Mouse (Mus musculus) hindbrain, embryonic 12.5 days (tissue): Measurements from ENCODE around the gene Psen2. TPM values are rescaled to one million over a fixed set of nuclear protein-coding genes. Genes with fewer than 3 reads are reported as not detected.

Source experiments
- ATAC-seq: fragments of 200-750 bp; cut with Nextera tagmentation; 2 replicates; pipeline ENCODE4 v1.8.0; 2017; ENCODE audit warnings: moderate TSS enrichment; ENCODE audit not compliant: low FRiP score
- H3K27ac ChIP-seq: fragments of 300-500 bp; sonication (generic); 2 replicates; pipeline ENCODE4 v1.5.1; 2016; ENCODE audit warnings: mild to moderate bottlenecking
- H3K27me3 ChIP-seq: fragments of 300-500 bp; sonication (generic); 2 replicates; pipeline ENCODE4 v1.6.1; 2016; ENCODE audit warnings: mild to moderate bottlenecking
- H3K36me3 ChIP-seq: fragments of 300-500 bp; sonication (generic); 2 replicates; pipeline ENCODE4 v1.6.1; 2016; ENCODE audit warnings: mild to moderate bottlenecking
- H3K4me1 ChIP-seq: fragments of 300-500 bp; sonication (generic); 2 replicates; pipeline ENCODE4 v1.6.1; 2016
- H3K4me2 ChIP-seq: fragments of 300-500 bp; sonication (generic); replicated peaks from 2 replicates; pipeline ENCODE4 v1.6.1; 2016; ENCODE audit warnings: mild to moderate bottlenecking
- H3K4me3 ChIP-seq: fragments of 300-500 bp; sonication (generic); 2 replicates; pipeline ENCODE4 v1.5.1; 2016; ENCODE audit warnings: mild to moderate bottlenecking
- H3K9ac ChIP-seq: fragments of 300-500 bp; sonication (generic); 2 replicates; pipeline ENCODE4 v1.6.1; 2016; ENCODE audit warnings: mild to moderate bottlenecking, moderate library complexity
- H3K9me3 ChIP-seq: fragments of 300-500 bp; sonication (generic); replicated peaks from 2 replicates; pipeline ENCODE4 v1.6.1; 2016; ENCODE audit warnings: mild to moderate bottlenecking
- WGBS: fragments of 180-500 bp; shearing (Covaris S2); methylation state at CpG from one replicate; pipeline ENCODE4 v1.1.7; 2016; 5-methylcytosine and 5-hydroxymethylcytosine counted together
- polyA plus RNA-seq: library from polyadenylated mRNA; unstranded; fragments of >200 nt; fragmentation: Nextera tagmentation; extraction: Ambion mirVana; gene quantifications from 2 replicates; pipeline ENCODE4 v1.2.1, GENCODE M21; 2016

The Psen2 gene
- polyA plus RNA-seq, 1 experiment from 2014 or later, result 10.3 TPM

DNA sequence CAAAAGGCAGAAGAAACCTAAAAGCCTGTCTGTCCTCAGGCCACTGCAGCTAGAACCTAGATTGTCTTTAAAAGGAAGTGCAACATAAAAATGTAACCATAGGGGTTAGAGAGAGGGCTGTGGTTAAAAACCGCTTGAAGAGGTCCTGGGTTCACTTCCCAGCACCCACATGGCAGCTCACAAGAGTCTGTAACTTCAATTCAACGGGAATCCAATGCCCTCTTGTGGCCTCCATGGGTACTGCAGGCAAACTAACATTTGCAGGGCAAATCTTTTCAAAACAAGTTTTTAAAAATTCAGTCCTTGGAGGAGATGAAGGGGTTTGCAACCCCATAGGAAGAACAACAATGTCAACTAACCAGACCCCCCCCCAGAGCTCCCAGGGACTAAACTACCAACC lies 32.7 kb downstream of the Psen2 start:
- H3K4me2 ChIP-seq, result no peak overlapping the region
- no peak overlapping the region for H3K27ac ChIP-seq
- H3K4me1 ChIP-seq, result peaks cover 3% of the 10 kb centered on the region; the same call in 1 of the 2 replicates
- H3K27me3 ChIP-seq, result no peaks in the 10 kb centered on the region
- no peak for ATAC-seq
- H3K4me3 ChIP-seq, result no peak overlapping the region
- H3K36me3 ChIP-seq, result no peaks in the 10 kb centered on the region
- no peak overlapping the region for H3K9ac ChIP-seq
- H3K9me3 ChIP-seq, result peaks cover 5% of the 10 kb centered on the region; the same call in 1 of the 2 replicates
- 31% methylated on average over 2 of the region's 2 CpGs for WGBS

DNA sequence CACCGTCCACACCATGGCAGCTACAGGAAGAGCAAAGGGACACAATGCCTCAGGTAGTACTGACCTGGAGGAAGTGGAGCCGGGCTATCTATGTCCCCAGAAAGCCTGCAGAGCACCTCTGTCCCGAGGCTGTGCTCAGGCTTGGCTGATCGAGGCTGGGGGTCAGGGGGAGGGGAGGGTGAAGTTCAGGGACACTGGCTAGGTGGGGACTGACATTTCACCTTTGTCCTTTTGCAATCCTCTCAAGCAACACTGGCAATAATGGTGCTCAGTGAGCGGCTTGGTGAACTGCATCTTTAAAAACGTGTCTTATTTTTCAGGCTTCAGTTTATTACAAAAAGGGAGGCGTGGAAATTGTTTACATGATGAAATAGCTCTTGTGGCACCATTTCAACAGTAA lies 33.3 kb downstream of the Psen2 start:
- Histone ChIP-seq H3K4me1 (peaks cover 6% of the 10 kb centered on the region), H3K4me2 (no peak overlapping the region), H3K36me3 (no peaks in the 10 kb centered on the region), H3K9ac (no peak overlapping the region), H3K27ac (no peak overlapping the region), H3K27me3 (no peaks in the 10 kb centered on the region), H3K4me3 (no peak overlapping the region), H3K9me3 (peaks cover 5% of the 10 kb centered on the region; the same call in 1 of the 2 replicates)
- no peak for ATAC-seq
- 88% methylated on average over 7 of the region's 7 CpGs for WGBS

DNA sequence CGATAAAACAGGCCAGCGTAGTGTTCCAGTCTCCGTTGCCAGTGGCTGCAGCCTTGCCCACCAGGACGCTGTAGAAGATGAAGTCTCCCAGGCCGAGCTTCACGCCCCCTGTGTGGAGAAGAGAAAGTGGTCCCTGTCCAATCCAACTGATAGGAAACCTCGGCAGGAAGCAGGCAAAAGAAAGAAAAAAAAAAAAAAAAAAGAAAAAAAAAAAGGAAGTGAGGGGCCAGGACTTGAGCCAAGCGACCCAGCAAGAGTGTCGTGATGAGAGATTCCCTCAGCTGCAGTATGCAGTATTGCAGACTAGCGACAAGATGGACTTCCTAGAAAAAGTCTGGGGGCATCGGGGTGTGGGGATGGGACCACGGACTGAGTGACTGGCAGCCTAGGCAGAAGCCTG lies 34.4 kb downstream of the Psen2 start:
- Histone ChIP-seq H3K27me3 (no peaks in the 10 kb centered on the region), H3K9me3 (peaks cover 5% of the 10 kb centered on the region; the same call in 1 of the 2 replicates), H3K9ac (no peak overlapping the region), H3K4me2 (no peak overlapping the region), H3K4me3 (no peak overlapping the region), H3K27ac (no peak overlapping the region), H3K4me1 (peaks cover 6% of the 10 kb centered on the region), H3K36me3 (no peaks in the 10 kb centered on the region)
- no peak for ATAC-seq
- WGBS, result 86% methylated on average over 12 of the region's 12 CpGs

DNA sequence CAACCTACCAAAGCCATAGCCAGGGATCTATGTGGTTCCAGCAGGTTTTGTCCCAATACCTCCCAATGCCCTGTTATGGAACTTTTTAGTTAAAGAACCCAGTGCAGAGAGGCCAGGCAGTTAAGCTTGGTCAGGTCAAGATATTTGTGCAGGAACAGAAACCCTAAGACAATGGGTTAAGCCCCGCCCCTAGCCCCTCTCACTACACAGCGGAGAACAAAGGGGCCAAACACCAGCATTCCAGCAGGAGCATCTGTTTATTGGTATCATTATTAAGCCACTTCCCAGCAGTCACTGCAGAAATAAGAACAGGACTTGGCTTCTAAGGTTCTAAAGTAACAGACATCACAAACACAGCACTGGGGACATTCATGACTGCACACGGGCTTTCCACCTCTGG lies 36.5 kb downstream of the Psen2 start:
- peak overlapping the region; percentile 79; the same call in 1 of the 2 replicates for H3K4me2 ChIP-seq
- H3K9me3 ChIP-seq, result peaks cover 5% of the 10 kb centered on the region; the same call in 1 of the 2 replicates
- H3K36me3 ChIP-seq, result no peaks in the 10 kb centered on the region
- no peaks in the 10 kb centered on the region for H3K27me3 ChIP-seq
- H3K9ac ChIP-seq, result no peak overlapping the region
- 84% methylated on average over 3 of the region's 3 CpGs for WGBS
- ATAC-seq, result no peak
- peaks cover 6% of the 10 kb centered on the region for H3K4me1 ChIP-seq
- no peak overlapping the region for H3K27ac ChIP-seq
- no peak overlapping the region for H3K4me3 ChIP-seq

DNA sequence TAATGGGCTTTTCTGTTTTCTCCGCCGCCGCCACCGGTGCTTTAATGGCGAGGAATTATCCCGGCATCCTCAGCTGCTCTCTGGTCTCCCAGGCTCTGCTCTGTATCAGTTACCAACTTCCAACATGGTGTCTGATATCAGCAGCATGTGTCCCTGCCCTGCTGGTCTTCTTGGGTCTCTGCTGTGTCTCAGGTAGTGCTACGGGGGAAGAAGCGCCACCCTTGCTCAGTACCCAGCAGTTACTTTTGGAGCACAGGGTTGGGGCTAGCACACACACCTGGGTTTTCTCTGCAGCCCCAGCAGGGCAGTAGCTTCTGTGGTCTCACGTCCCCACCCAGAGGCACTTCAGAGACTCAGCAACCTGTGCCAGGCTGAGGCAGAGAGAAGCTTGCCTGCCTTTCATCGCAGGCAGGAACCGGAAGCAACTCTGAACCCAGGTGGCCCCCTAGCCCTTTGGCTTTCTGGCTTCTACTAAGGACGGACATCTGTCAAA lies 37.0 kb downstream of the Psen2 start:
- peak overlapping the region; percentile 40; the same call in 1 of the 2 replicates for H3K27ac ChIP-seq
- 15% methylated on average over 12 of the region's 12 CpGs for WGBS

DNA sequence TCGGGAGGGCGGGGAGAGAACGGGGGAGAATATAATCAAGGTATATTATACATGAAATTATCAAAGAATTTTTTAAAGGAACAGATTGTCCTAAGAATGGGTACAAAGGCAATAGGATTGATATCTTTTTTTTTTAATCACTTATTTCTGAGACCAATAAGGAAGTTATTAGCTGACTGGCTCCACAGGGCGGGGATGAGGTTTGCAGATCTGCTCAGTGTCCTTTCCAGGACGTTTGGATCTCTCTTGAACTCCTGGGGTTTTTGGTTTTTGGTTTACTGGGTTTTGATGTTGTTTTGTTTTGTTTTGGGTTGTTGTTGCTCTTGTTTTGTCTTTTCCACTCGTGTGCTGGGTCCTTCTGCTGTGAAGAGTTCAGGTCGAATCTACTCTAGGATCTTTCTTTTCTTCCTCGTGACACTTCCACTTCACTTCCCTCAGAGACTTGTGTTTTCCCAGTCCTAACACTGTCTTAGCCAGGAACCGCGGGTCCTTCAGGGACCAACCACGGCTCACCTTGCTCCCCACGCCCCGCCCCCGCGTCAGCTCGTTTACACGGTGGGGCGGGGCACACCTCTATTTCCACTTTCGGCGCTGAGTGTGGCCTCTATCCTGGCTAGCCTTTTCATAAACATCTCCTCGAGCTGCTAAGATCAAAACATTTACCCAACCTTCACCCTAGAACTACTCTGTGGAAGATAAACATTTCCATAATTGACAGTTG lies 37.6 kb downstream of the Psen2 start:
- Histone ChIP-seq H3K4me3 (peak overlapping the region; percentile 41), H3K9me3 (peaks cover 4% of the 10 kb centered on the region; the same call in 1 of the 2 replicates), H3K4me1 (peaks cover 6% of the 10 kb centered on the region), H3K36me3 (no peaks in the 10 kb centered on the region), H3K27me3 (no peaks in the 10 kb centered on the region), H3K4me2 (peak overlapping the region; percentile 79), H3K27ac (peak overlapping the region; percentile 40; the same call in 1 of the 2 replicates), H3K9ac (peak overlapping the region; percentile 52)
- 16% methylated on average over 21 of the region's 21 CpGs for WGBS
- peak; percentile 79 for ATAC-seq

More for the DNA sequence above, 37.0 kb downstream of the Psen2 start:
- peaks cover 5% of the 10 kb centered on the region; the same call in 1 of the 2 replicates for H3K9me3 ChIP-seq
- H3K4me1 ChIP-seq, result peaks cover 6% of the 10 kb centered on the region
- H3K36me3 ChIP-seq, result no peaks in the 10 kb centered on the region
- no peaks in the 10 kb centered on the region for H3K27me3 ChIP-seq
- H3K4me2 ChIP-seq, result peak overlapping the region; percentile 79
- H3K9ac ChIP-seq, result peak overlapping the region; percentile 52
- H3K4me3 ChIP-seq, result peak overlapping the region; percentile 41
- peak; percentile 53 for ATAC-seq

DNA sequence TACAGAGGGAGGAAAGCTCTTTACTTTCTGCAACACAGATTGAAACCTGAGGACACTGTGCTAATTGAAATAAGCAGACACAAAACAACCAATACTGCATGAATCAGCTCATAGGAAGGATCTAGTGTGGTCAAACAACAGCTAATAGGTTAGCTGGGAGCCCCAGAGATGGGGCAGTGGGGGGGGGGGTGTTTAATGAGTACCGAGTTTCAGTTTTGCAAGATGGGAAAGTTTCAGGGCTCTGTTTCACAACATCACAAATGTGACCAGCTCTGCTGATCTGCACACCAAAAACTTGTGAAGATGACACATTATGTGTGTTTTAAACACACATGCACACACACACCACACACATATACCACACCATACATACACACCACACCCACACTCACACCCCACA lies 41.2 kb downstream of the Psen2 start:
- H3K4me3 ChIP-seq, result no peak overlapping the region
- H3K4me1 ChIP-seq, result peaks cover 6% of the 10 kb centered on the region
- no peak overlapping the region for H3K4me2 ChIP-seq
- no peak for ATAC-seq
- no peaks in the 10 kb centered on the region for H3K36me3 ChIP-seq
- no peaks in the 10 kb centered on the region for H3K9me3 ChIP-seq
- H3K9ac ChIP-seq, result no peak overlapping the region
- H3K27ac ChIP-seq, result no peak overlapping the region
- WGBS, result 85% methylated on average over 1 of the region's 1 CpGs
- no peaks in the 10 kb centered on the region for H3K27me3 ChIP-seq

DNA sequence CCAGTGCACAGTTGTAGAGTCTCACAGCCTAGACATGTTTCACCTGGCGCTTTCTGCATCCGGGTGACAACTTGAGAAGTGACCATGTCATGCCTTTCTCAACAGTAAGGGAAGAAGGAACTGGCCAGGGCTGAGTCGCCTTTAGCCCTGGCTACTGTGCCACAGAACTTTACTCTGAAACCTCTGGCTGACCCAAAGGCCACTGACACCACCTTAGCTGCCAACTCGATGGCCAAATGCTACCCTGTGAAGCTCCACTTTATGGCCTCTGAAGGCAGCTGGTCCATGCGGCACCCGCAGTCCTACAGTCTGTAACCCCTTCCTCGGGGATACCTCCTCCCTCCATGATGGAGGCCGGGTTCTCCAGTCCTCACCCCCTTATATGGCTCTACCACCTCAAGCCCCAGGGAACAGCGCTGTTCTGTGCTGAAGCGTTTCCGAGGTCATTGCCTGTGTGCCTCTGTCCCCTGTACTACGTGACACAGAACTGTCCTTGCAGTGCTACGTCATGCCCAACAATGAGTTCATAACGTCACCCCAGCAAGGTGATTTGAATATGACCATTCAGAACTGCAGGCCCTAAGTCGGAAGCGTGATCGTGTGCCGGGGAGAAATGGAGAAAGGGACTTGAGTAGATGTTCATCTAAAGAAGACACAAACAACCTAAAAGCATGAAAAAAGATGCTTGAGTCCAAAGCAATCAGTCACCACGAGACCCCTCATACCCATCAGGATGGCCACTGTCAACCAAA lies 42.3 kb downstream of the Psen2 start:
- peaks cover 6% of the 10 kb centered on the region for H3K4me1 ChIP-seq
- no peak overlapping the region for H3K9ac ChIP-seq
- H3K4me3 ChIP-seq, result no peak overlapping the region
- no peaks in the 10 kb centered on the region for H3K9me3 ChIP-seq
- H3K27ac ChIP-seq, result no peak overlapping the region
- H3K36me3 ChIP-seq, result no peaks in the 10 kb centered on the region
- 90% methylated on average over 19 of the region's 19 CpGs for WGBS
- H3K27me3 ChIP-seq, result no peaks in the 10 kb centered on the region
- no peak overlapping the region for H3K4me2 ChIP-seq
- ATAC-seq, result no peak

DNA sequence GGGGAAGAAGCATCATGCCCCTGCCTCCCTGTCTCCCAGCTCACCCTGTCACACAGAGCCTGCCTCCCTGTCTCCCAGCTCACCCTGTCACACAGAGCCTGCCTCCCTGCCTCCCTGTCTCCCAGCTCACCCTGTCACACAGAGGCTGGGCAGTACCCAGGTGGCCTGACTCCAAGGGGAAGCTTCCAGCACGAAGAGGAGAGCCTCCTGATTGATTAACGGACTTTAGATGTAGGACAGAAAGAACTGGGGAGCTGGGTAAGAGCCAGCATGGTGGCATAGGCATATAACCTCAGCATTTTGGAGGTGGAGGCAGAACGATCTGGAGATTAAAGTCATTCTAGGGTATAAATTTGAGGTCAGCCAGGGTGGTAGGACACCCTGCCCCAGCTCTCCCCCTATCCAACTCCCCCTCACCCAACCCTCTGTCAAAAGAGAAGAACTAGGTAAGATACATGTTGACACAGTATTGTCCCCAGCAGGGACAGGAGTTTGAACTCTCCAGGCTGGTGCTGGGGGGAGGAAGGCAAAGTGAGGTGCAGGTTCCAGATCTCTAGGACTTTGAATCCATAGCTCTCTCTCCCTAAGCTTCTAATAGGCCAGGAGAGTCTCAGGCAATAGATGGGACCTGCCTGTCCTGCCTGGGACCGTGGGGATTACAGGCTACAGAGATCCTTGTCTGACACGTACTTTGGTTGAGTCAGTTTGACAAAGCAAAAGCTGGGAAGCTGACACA lies 46.5 kb downstream of the Psen2 start:
- H3K27ac ChIP-seq, result no peak overlapping the region
- 0 out of 2 replicates have a peak, but pooled peaks cover 3% of the 10 kb centered on the region for H3K4me1 ChIP-seq
- H3K4me3 ChIP-seq, result no peak overlapping the region
- H3K9ac ChIP-seq, result no peak overlapping the region
- H3K36me3 ChIP-seq, result no peaks in the 10 kb centered on the region
- H3K27me3 ChIP-seq, result no peaks in the 10 kb centered on the region
- ATAC-seq, result no peak
- no peaks in the 10 kb centered on the region for H3K9me3 ChIP-seq
- H3K4me2 ChIP-seq, result no peak overlapping the region
- WGBS, result 74% methylated on average over 5 of the region's 5 CpGs

DNA sequence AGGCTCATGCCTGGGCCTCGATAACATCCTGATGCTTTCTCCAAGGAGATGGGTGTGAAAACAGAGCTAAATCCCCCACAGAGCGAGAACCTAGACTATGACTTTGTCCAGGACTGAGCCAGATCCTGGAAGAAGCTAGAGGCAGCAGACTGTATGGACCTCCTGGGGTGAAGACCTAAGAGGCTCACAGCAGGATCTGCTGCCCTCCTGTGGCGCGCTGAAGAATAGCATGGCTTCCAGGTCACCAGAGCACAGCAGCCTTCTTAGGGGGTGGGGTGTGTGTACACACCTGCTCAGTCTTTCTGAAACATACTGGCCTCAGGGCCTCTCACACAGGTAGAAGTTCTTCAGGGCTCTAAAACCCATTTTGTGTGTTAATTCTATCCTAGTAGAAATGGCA lies 48.2 kb downstream of the Psen2 start:
- no peaks in the 10 kb centered on the region for H3K9me3 ChIP-seq
- H3K4me1 ChIP-seq, result 0 out of 2 replicates have a peak, but pooled peaks cover 3% of the 10 kb centered on the region
- no peaks in the 10 kb centered on the region for H3K36me3 ChIP-seq
- no peaks in the 10 kb centered on the region for H3K27me3 ChIP-seq
- no peak overlapping the region for H3K4me2 ChIP-seq
- no peak overlapping the region for H3K9ac ChIP-seq
- no peak overlapping the region for H3K27ac ChIP-seq
- peak; percentile 35; the same call in 1 of the 2 replicates for ATAC-seq
- H3K4me3 ChIP-seq, result no peak overlapping the region
- 26% methylated on average over 4 of the region's 4 CpGs for WGBS

DNA sequence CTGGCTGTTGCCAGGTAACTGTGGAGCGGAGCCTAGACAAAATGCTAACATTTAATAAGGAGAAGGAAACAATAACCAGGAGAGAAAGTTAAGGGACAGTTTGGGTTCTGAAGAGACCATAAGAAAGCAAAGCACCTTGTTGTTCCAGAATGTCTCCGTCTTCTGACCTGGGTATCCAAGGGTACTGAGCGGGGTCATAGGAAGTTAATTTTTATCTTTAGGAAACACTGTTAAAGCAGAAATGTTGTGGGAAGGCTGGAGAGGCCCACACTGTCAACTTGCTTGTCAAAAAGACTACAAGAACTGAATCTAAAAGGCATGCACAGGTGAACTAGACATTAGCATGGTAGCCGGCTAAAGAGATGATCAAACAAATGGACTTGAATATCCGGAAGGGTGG lies 50.3 kb downstream of the Psen2 start:
- Histone ChIP-seq H3K4me2 (no peak overlapping the region), H3K9ac (no peak overlapping the region), H3K27me3 (no peaks in the 10 kb centered on the region), H3K36me3 (no peaks in the 10 kb centered on the region), H3K4me3 (no peak overlapping the region), H3K9me3 (no peaks in the 10 kb centered on the region), H3K4me1 (0 out of 2 replicates have a peak, but pooled peaks cover 3% of the 10 kb centered on the region), H3K27ac (no peak overlapping the region)
- ATAC-seq, result no peak
- WGBS, result 90% methylated on average over 5 of the region's 5 CpGs

DNA sequence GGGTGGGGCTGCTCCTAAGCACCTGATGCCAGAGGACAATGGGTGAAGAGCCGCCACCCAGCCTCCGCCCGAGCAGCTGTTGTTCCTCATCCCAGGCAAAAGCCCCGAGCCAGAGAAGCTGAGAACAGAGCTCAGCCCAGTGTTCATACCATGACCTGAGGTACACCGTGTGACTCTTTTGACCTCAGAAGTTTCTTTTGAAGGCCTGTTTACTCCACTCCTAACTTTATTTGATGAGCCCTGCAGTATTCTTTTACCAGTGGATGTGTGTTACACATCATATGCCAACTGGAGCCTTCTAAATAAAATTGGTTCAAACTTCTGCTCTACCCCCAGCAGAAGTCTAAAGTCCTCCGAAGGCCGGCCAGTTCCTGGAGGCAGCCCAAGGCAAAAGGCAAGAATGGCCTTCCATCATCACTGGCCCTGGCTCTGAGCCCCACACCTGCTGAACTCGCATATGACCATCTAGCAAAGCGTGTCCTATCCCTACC lies 52.4 kb downstream of the Psen2 start:
- Histone ChIP-seq H3K4me1 (0 out of 2 replicates have a peak, but pooled peaks cover 3% of the 10 kb centered on the region), H3K4me3 (no peak overlapping the region), H3K27me3 (no peaks in the 10 kb centered on the region), H3K27ac (no peak overlapping the region), H3K36me3 (no peaks in the 10 kb centered on the region), H3K9ac (no peak overlapping the region), H3K9me3 (no peaks in the 10 kb centered on the region), H3K4me2 (no peak overlapping the region)
- no peak for ATAC-seq
- WGBS, result 86% methylated on average over 9 of the region's 9 CpGs
